Mouse (Mus musculus): ENCODE results near the gene Fosb. TPM values are rescaled to one million over a fixed set of nuclear protein-coding genes. Genes with fewer than 3 reads are reported as not detected.

Gene Fosb
- total RNA-seq (2021) = 10 to 100 TPM; 20.4 to 26.6 TPM
- long read RNA-seq, partial matches to known transcripts = 1 of 3 reads
- long read RNA-seq, other reads (novel, unspliced or antisense) = 2 of 3 reads

- peak; percentile 93 to 98 for DNase-seq (ENCODE audit: low spot score in 2 of 2)
Measured at GRCm38 (mm10) chr7:19309884-19310641, at the start of gene Fosb. TSS of gene Fosb (minus strand) at chr7:19310051.

GRCm38 (mm10) chr7:19359299-19359891 is 49.5 kb upstream of the Fosb start, which contains the start of the genes Cd3eap and Ppp1r13l:
TSS of gene Cd3eap (minus strand) at chr7:19359483.
TSS of gene Ppp1r13l (plus strand) at chr7:19359749.
- peak; percentile 85 to 92 for DNase-seq (ENCODE audit: low spot score in 2 of 2)

GRCm38 (mm10) chr7:19358634-19359033 is 48.8 kb upstream of the Fosb start:
- DNase-seq (ENCODE audit: low spot score in 2 of 2) = no peak

- no peak for DNase-seq (ENCODE audit: low spot score in 2 of 2)
Measured at GRCm38 (mm10) chr7:19357381-19358375, 47.8 kb upstream of the Fosb start.

GRCm38 (mm10) chr7:19356311-19356710 is 46.5 kb upstream of the Fosb start:
- DNase-seq (ENCODE audit: low spot score in 2 of 2) = no peak

- DNase-seq (ENCODE audit: low spot score in 2 of 2) = no peak
Measured at GRCm38 (mm10) chr7:19354991-19355390, 45.1 kb upstream of the Fosb start.

GRCm38 (mm10) chr7:19350221-19350620 is 40.4 kb upstream of the Fosb start:
- no peak for DNase-seq (ENCODE audit: low spot score in 2 of 2)

- DNase-seq (ENCODE audit: low spot score in 2 of 2) = no peak
Measured at GRCm38 (mm10) chr7:19349188-19349915, 39.5 kb upstream of the Fosb start.

- DNase-seq (ENCODE audit: low spot score in 2 of 2) = peak; percentile 94 to 96
Measured at GRCm38 (mm10) chr7:19344938-19345471, 35.2 kb upstream of the Fosb start.

GRCm38 (mm10) chr7:19344237-19344847 is 34.5 kb upstream of the Fosb start, which contains the start of gene Ercc1:
TSS of gene Ercc1 (plus strand) at chr7:19344778.
- DNase-seq (ENCODE audit: low spot score in 2 of 2) = no peak

GRCm38 (mm10) chr7:19343210-19343808 is 33.5 kb upstream of the Fosb start:
- peak in 1 of 2 experiments; percentile 85 for DNase-seq (ENCODE audit: low spot score in 2 of 2)

- DNase-seq (ENCODE audit: low spot score in 2 of 2) = peak; percentile 84 to 94
Measured at GRCm38 (mm10) chr7:19342481-19343027, 32.7 kb upstream of the Fosb start.

GRCm38 (mm10) chr7:19341761-19342409 is 32.0 kb upstream of the Fosb start:
- peak in 1 of 2 experiments; percentile 49 for DNase-seq (ENCODE audit: low spot score in 2 of 2)

- DNase-seq (ENCODE audit: low spot score in 2 of 2) = no peak
Measured at GRCm38 (mm10) chr7:19341250-19341649, 31.4 kb upstream of the Fosb start.

GRCm38 (mm10) chr7:19338596-19338995 is 28.7 kb upstream of the Fosb start:
- DNase-seq (ENCODE audit: low spot score in 2 of 2) = no peak

GRCm38 (mm10) chr7:19338060-19338459 is 28.2 kb upstream of the Fosb start:
- no peak for DNase-seq (ENCODE audit: low spot score in 2 of 2)

GRCm38 (mm10) chr7:19337122-19337521 is 27.3 kb upstream of the Fosb start:
- DNase-seq (ENCODE audit: low spot score in 2 of 2) = peak in 1 of 2 experiments; percentile 70

- DNase-seq (ENCODE audit: low spot score in 2 of 2) = no peak
Measured at GRCm38 (mm10) chr7:19335583-19335982, 25.7 kb upstream of the Fosb start.
